Mouse (Mus musculus) urinary bladder, postnatal 4 days (tissue): ENCODE measurements around the gene Cpox.

Experiments used
- DNase-seq, 2 experiments: peaks; one replicate each; pipeline ENCODE4 v3.0.0; 2021 to 2022; ENCODE audit warnings: low spot score in 2 of 2

Cpox gene

DNA sequence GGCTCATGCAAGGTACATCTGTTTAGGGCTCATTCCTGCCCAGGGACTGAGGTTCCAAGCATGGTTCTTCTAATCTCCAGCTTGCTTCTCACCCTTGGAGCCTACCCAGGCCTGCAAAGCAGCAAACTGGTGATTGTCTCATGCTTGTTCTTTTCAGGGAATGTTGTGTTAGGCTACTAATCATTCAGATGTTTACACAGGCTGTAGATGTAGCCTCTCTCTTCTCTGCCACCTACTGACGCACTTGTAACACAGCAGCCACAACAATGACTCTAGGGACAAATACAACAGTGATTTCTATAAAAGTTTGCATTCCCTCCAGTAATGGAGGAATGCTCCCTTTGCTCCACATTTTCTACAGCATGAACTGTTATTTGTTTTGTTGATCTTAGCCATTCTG lies 81.2 kb downstream of the Cpox start:
- no peak for DNase-seq

DNA sequence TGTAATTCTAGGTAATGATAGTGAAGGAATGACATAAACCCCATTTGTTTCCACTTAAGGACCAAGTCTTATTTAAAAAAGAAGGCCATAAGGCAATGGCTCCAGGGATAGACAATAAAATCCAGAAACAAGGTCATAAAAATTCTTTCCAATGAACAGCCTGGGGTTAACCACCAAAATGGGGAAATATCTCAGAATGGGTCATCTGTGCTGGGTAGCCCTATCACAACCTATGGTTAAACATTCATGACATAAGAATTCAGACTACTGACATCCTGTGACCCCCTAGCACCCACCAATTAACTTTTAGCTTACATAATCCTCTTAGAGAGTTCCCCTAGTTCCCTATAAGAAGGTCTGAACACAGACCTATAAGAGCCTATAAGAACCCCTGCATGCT lies 86.1 kb downstream of the Cpox start:
- DNase-seq, result no peak

DNA sequence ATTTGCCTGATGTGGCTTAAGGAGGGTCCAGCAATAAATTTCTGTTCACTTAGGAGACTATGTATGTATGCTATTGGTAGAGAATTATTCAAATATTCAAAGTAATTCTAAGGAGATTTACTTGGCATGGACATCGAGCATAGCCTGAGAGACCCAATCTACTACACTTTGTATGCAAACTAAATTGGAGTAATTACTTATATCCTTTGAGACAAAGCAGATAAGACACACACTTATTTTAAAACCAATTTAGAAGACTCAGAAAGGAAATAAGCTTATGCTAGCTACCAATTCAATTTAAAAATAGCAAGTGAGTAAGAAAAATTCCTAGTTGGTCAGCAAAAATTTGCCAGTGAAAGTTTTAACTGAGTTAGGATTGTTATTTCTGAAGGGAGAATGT lies 93.0 kb downstream of the Cpox start, which contains the start of gene Olfr172:
TSS of gene Olfr172 (minus strand) at position 101 of the 400 bp plus-strand sequence.
- DNase-seq, result no peak
